Mouse (Mus musculus) adrenal gland, postnatal 25 days (tissue): ENCODE data around the gene Kdm5d. TPM values are rescaled to one million over a fixed set of nuclear protein-coding genes. Genes with fewer than 3 reads are reported as not detected.
A peak's percentile ranks its signal among the peaks of the same experiment; 100 is the strongest.

ENCODE experiments used
- DNase-seq: peaks from one replicate; pipeline ENCODE4 v3.0.0; 2021; ENCODE audit warnings: mixed read lengths
- long read RNA-seq: library from polyadenylated mRNA; stranded (forward); transcript quantifications from one replicate; pipeline ENCODE4 v2.0.0, GENCODE M21; 2021
- microRNA-seq, 2 experiments: library from miRNA; unstranded; fragments of <30 nt; microRNA quantifications; one replicate each; pipeline ENCODE4 v1.2.0; 2021
- total RNA-seq: library from RNA; stranded (reverse); gene quantifications from 2 replicates; pipeline ENCODE4 v1.2.3, GENCODE M21; 2021

Gene Kdm5d
- total RNA-seq: not detected in 2 replicates
- long read RNA-seq, full-length matches to known transcripts: 2 of 4 reads
- long read RNA-seq, partial matches to known transcripts: 0 of 4 reads
- long read RNA-seq, other reads (novel, unspliced or antisense): 2 of 4 reads

- peak; percentile 56 for DNase-seq
These were observed at the start of gene Kdm5d for GRCm38 (mm10) chrY:897393-898227. Gene Kdm5d (plus strand): TSS chrY:897788.

- DNase-seq: no peak
These were observed 25.2 kb upstream of the Kdm5d start for GRCm38 (mm10) chrY:872404-872803.

- DNase-seq: no peak
These were observed 24.6 kb upstream of the Kdm5d start for GRCm38 (mm10) chrY:872855-873549.

Small RNA genes lying within 50 kb of the gene (microRNA-seq; reads per million reads assigned to microRNA genes)
- 0 reads per million in 2 experiments for gene Gm47281

Other genes with a start within 250 kb of the Kdm5d start
- not detected in 2 replicates for gene Zfy1, start 100.4 kb upstream of the Kdm5d start, total RNA-seq
- not detected in 2 replicates for gene Uba1y, start 79.1 kb upstream of the Kdm5d start, total RNA-seq
- gene Eif2s3y, start 112.8 kb downstream of the Kdm5d start, total RNA-seq: not detected in 2 replicates